Mouse (Mus musculus) gastrocnemius, adult 2 months (tissue): ENCODE measurements around the gene Fat3. TPM values are rescaled to one million over a fixed set of nuclear protein-coding genes. Genes with fewer than 3 reads are reported as not detected.

Source experiments
- DNase-seq: peaks from one replicate; pipeline ENCODE4 v3.0.0; 2022
- H3K27ac ChIP-seq: fragments of 200-600 bp; 2 replicates; pipeline ENCODE4 v1.8.1; 2022; ENCODE audit warnings: mild to moderate bottlenecking
- H3K4me3 ChIP-seq: fragments of 200-600 bp; 2 replicates; pipeline ENCODE4 v1.8.1; 2022; ENCODE audit warnings: mild to moderate bottlenecking, moderate library complexity
- CTCF ChIP-seq: fragments of 200-600 bp; IDR thresholded peaks from 2 replicates; pipeline ENCODE4 v1.8.1; 2022; ENCODE audit warnings: antibody characterized with exemption, mild to moderate bottlenecking, moderate library complexity
- intact Hi-C: fragments of 180-260 bp; cut with DNase I; formaldehyde crosslinking; loops from one replicate; pipeline ENCODE4 v1.15.1; 2025
- long read RNA-seq, 2 experiments: library from polyadenylated mRNA; stranded (forward); transcript quantifications; one replicate each; pipeline ENCODE4 v2.0.0; 2021
- total RNA-seq, 2 experiments: library from RNA; stranded (reverse); gene quantifications; 2 replicates each; pipeline ENCODE4 v1.2.3; 2021

The Fat3 gene
- total RNA-seq: under 1 TPM; 0.26 to 0.64 TPM
- long read RNA-seq, experiment 1: 0 reads
- long read RNA-seq, experiment 2: 0 reads

DNA sequence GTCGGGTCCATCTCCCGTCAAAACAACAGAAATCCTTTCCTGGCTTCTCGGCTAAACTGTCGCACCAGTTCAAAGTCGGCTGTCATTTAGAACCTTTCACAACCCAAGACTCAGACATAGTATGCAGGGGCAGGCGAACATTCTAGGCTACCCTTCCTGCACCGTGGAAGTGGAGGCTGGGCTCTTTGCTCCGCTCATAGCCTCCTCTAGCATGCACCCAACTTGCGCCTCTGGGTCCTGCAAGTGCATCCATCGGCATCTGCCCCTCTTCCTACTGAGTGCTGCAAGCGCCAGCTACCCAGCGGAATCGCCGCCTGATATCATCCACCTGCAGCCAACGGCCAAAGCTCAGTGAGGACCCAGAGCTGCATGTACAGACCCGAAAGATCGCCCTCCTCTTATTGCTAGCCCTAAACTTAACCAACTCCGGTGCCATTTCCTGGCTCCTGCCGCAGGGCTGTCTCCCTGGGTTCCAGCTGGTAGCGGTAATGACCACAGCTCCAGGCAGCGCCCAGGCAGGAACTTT is at the start of gene Fat3:
Gene Fat3, minus strand, starts transcription at position 100 of the 526 bp plus-strand sequence.
- peak; percentile 18 for DNase-seq

DNA sequence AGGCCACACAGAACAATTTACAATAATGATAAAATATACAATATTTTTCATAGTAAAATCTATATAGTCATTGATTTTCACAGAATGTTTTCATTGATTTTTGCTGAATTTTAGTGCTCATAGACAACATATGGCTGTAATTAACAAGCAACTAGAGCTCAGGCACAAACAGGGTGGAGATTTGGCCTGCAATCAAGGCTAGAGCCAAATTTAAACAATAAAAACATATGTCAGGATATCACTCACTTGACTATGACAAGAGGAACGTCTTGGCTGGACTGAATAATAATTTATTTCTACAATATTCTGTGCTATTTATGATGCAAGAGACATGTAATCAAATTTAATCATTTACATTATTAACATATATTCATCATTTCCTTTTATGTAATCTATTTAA is 31.8 kb upstream of the Fat3 start:
- DNase-seq: no peak
- H3K27ac ChIP-seq: no peak overlapping the region

More for the DNA sequence above, at the start of gene Fat3:
- no peak for TF ChIP-seq CTCF
- intact Hi-C loops: no loop called here
- Histone ChIP-seq H3K4me3 (peak within 1 kb of the TSS; percentile 70), H3K27ac (0 out of 2 replicates have a peak within 1 kb of the TSS, but pooled peaks have one; percentile 5)

DNA sequence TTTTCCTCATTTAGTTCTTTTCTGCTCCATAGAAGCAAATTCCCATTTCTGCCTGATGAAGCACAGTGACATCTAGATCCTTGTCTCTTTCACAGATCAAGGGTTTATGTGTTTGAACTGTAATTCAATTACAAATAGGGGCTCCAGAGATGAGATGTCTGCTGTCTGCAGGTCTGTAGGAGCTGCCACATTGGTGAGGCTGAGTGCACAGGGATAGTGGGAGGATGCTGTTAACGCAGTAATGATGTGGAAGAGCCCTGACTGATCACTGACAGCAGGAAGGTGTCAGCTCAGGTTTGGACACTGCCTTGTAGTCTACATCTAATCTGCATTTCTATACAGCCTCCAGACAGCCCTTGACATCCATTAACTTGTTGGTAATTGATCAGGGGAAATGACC is 16.5 kb upstream of the Fat3 start:
- no peak overlapping the region for H3K27ac ChIP-seq
- no peak for TF ChIP-seq CTCF
- DNase-seq: no peak
- intact Hi-C loops: no loop called here
- H3K4me3 ChIP-seq: no peak overlapping the region

More for the DNA sequence above, 31.8 kb upstream of the Fat3 start:
- TF ChIP-seq CTCF: no peak
- intact Hi-C loops: no loop called here
- H3K4me3 ChIP-seq: no peak overlapping the region

GRCm38 (mm10) chr9:16512005-16512404 is 10.9 kb upstream of the Fat3 start:
- Histone ChIP-seq H3K27ac (no peak overlapping the region), H3K4me3 (no peak overlapping the region)
- DNase-seq: no peak
- intact Hi-C loops: no loop called here
- no peak for TF ChIP-seq CTCF

- TF ChIP-seq CTCF: no peak
- no peak for DNase-seq
- no peak overlapping the region for H3K4me3 ChIP-seq
- H3K27ac ChIP-seq: no peak overlapping the region
- intact Hi-C loops: no loop called here
Observed at GRCm38 (mm10) chr9:16503776-16504175, 2.7 kb upstream of the Fat3 start.

- no peak for TF ChIP-seq CTCF
- intact Hi-C loops: no loop called here
Observed at GRCm38 (mm10) chr9:16502673-16503343, 1.7 kb upstream of the Fat3 start.

DNA sequence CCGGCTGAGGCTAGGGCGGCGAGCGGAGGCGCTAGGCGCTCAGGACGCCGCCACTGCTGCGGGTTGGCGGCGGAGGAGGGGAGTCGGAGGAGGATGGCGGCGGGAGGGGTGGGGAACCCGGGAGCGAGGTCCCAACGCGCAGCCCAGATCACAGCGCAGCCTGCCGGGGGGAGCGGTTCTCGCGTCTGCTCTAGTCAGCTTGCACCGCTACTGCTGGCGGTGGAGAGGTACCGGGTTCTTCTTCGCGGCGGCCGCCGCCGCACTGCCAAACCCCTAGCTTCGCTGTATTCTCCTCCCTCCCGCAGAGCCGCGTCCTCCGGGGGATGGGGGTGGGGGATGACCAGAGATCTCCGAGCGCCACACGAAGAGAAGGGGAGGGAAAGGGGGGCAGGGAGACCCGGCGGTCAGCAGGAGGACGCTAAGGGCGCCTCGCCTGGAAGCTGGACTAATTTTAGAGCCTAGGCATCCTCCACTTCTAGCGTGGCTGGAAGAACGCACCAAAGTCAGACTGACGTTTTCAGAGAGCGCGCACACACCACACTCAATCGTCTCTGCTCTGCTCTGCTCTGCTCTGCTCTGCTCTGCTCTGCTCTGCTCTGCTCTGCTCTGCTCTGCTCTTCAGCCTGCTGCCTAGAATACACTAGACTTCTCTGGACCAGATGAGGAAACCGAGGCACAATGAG is 1.0 kb upstream of the Fat3 start:
- peak; percentile 59 for DNase-seq
- intact Hi-C loops: no loop called here
- peak; percentile 33; the same call in 1 of the 2 replicates for TF ChIP-seq CTCF
- Histone ChIP-seq H3K27ac (0 out of 2 replicates have a peak overlapping the region, but pooled peaks have one; percentile 5), H3K4me3 (peak overlapping the region; percentile 70)

More at GRCm38 (mm10) chr9:16502673-16503343, 1.7 kb upstream of the Fat3 start:
- no peak for DNase-seq
- Histone ChIP-seq H3K4me3 (peak overlapping the region; percentile 70), H3K27ac (no peak overlapping the region)

- TF ChIP-seq CTCF: no peak; the same call in 1 of the 2 replicates
- no peak overlapping the region for H3K27ac ChIP-seq
- peak overlapping the region; percentile 70 for H3K4me3 ChIP-seq
- peak; percentile 31 for DNase-seq
- intact Hi-C loops: no loop called here
Observed at GRCm38 (mm10) chr9:16500382-16501185, 501 bp downstream of the Fat3 start.

- Histone ChIP-seq H3K27ac (no peak overlapping the region), H3K4me3 (peak overlapping the region; percentile 70)
- peak; percentile 35 for DNase-seq
- no peak for TF ChIP-seq CTCF
- intact Hi-C loops: no loop called here
Observed at GRCm38 (mm10) chr9:16499621-16500381, 1.3 kb downstream of the Fat3 start.

GRCm38 (mm10) chr9:16498876-16499275 is 2.2 kb downstream of the Fat3 start:
- no peak overlapping the region for H3K4me3 ChIP-seq
- no peak overlapping the region for H3K27ac ChIP-seq
- intact Hi-C loops: no loop called here
- TF ChIP-seq CTCF: no peak
- DNase-seq: no peak

- DNase-seq: no peak
- Histone ChIP-seq H3K4me3 (no peak overlapping the region), H3K27ac (no peak overlapping the region)
- intact Hi-C loops: no loop called here
- no peak for TF ChIP-seq CTCF
Observed at GRCm38 (mm10) chr9:16497361-16497760, 3.7 kb downstream of the Fat3 start.

DNA sequence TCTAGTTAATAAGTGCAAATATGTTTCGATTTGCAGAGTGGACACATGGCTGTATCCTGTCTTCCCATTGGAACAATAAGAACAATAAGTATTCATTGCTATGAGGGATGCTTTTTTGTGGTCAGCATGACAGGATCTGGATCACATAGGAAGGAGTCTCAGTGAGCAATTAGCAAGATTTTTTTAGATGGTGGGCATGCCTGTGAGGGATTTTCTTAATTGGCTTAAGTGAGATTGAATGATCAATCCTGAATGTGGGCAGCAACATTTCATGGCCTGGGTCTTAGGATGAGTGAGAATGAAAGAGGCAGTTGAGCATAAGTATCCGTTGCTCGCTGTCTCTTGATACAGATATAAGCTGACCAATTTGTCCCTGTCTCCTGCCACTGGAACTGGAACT is 4.8 kb downstream of the Fat3 start:
- no peak for DNase-seq
- intact Hi-C loops: no loop called here
- Histone ChIP-seq H3K4me3 (no peak overlapping the region), H3K27ac (no peak overlapping the region)
- TF ChIP-seq CTCF: no peak
